Mouse (Mus musculus): ENCODE data around the gene Ptgr1. TPM values are rescaled to one million over a fixed set of nuclear protein-coding genes. Genes with fewer than 3 reads are reported as not detected.

The Ptgr1 gene
- polyA plus RNA-seq, 1 experiment from 2014 or later = 15.7 TPM

- Histone ChIP-seq H3K9me3 (replicated peaks) (no peaks in the 10 kb centered on the region), H3K27ac (no peak overlapping the region), H3K27me3 (ENCODE audit: low read depth, poor library complexity, severe bottlenecking) (no peaks in the 10 kb centered on the region), H3K36me3 (no peaks in the 10 kb centered on the region), H3K4me1 (peaks cover 5% of the 10 kb centered on the region; the same call in 1 of the 2 replicates), H3K4me3 (no peak overlapping the region)
- WGBS = 84% methylated on average over 3 of the region's 3 CpGs
- no peak for DNase-seq (ENCODE audit: low spot score)
Measured at GRCm38 (mm10) chr4:58935846-58936245, 51.1 kb downstream of the Ptgr1 start.

DNA sequence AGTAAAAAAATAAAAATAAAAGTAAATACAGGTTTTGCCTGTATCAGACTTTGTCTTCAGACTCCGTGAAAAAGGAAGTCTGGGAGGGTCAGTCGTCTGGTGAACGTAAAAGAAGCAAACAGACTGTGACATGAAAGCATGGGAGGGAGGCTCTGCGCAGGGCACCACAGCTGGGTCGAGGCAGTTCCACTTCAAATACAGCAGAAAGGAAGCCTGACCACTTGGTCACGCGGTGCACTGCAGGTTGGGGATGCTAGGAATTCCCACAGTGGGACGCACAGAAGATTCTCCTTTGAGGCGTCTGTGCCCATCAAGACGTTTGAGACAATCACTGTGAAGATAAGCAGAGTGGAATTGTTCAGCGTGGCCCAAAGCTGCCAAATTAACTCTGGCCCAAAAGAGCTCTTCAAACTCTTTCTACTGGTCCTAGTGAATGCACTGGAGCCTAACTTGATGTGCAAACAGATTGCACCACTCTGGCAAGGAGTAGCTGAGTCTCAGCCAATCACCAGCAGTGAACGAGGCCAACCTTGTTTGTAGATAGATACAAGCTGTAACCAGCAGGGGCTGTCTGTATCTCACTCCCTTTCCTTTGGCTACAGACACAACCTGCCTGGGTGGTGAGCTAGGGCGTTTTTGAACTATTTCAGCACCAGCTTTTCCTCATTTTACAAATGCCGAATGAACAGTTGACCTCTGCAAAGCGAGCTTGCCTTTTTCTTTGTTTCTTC lies 52.0 kb downstream of the Ptgr1 start:
- Histone ChIP-seq H3K27ac (no peak overlapping the region), H3K4me3 (no peak overlapping the region), H3K27me3 (ENCODE audit: low read depth, poor library complexity, severe bottlenecking) (no peaks in the 10 kb centered on the region), H3K36me3 (no peaks in the 10 kb centered on the region), H3K4me1 (peaks cover 5% of the 10 kb centered on the region; the same call in 1 of the 2 replicates), H3K9me3 (replicated peaks) (no peaks in the 10 kb centered on the region)
- 51% methylated on average over 15 of the region's 15 CpGs for WGBS
- DNase-seq (ENCODE audit: low spot score) = no peak

DNA sequence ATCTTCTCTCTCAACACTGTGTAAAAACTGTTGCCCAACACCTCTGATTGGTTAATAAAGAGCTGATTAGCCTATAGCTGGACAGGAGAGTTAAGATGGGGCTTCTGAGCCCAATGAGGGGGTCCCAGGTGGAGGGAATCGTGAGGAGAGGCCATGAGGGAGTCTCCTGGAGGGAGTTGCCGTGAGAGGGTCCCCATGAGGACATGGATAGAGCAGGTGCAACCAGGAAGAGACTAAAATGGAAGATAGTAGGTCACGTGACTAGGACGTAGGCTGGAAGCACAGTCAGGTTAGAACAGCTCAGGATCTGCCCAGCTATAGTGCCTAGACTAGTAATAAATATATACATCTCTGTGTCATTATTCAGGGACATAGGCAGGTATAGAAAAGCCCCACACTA lies 52.6 kb downstream of the Ptgr1 start:
- Histone ChIP-seq H3K36me3 (no peaks in the 10 kb centered on the region), H3K4me1 (peaks cover 5% of the 10 kb centered on the region; the same call in 1 of the 2 replicates), H3K27me3 (ENCODE audit: low read depth, poor library complexity, severe bottlenecking) (no peaks in the 10 kb centered on the region), H3K4me3 (no peak overlapping the region), H3K9me3 (replicated peaks) (no peaks in the 10 kb centered on the region), H3K27ac (no peak overlapping the region)
- 81% methylated on average over 4 of the region's 4 CpGs for WGBS
- no peak for DNase-seq (ENCODE audit: low spot score)

DNA sequence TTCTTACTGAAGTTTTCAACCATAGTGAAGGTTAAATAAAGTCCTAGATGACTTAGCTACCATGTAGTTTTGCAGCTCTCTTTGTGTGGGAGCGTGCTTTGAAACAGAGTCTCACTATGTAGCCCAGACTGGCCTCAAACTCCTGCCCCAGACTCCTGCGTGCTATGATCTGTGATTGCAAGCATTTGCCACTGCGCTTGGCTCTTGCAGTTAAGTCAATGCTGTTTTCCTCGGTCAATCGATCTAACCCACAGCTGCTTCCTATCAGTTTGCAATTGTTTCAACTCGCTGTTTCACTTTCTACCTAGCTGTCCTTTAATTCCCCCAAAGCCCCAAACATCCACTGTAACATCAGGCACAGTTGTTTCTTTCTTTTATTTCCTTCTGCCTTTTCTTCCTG lies 54.4 kb downstream of the Ptgr1 start:
- Histone ChIP-seq H3K9me3 (replicated peaks) (no peaks in the 10 kb centered on the region), H3K4me3 (no peak overlapping the region), H3K4me1 (peaks cover 5% of the 10 kb centered on the region; the same call in 1 of the 2 replicates), H3K27me3 (ENCODE audit: low read depth, poor library complexity, severe bottlenecking) (no peaks in the 10 kb centered on the region), H3K36me3 (no peaks in the 10 kb centered on the region), H3K27ac (no peak overlapping the region)
- 84% methylated on average over 6 of the region's 6 CpGs for WGBS
- no peak for DNase-seq (ENCODE audit: low spot score)

- no peaks in the 10 kb centered on the region for H3K9me3 ChIP-seq (replicated peaks)
- peaks cover 4% of the 10 kb centered on the region; the same call in 1 of the 2 replicates for H3K27me3 ChIP-seq (ENCODE audit: low read depth, poor library complexity, severe bottlenecking)
- no peak for DNase-seq (ENCODE audit: low spot score)
- H3K36me3 ChIP-seq = no peaks in the 10 kb centered on the region
- no peak overlapping the region for H3K4me3 ChIP-seq
- H3K27ac ChIP-seq = no peak overlapping the region
- no peaks in the 10 kb centered on the region for H3K4me1 ChIP-seq
- WGBS = 64% methylated on average over 3 of the region's 3 CpGs
Measured at GRCm38 (mm10) chr4:58927661-58928060, 59.3 kb downstream of the Ptgr1 start.

- DNase-seq (ENCODE audit: low spot score) = no peak
- no peaks in the 10 kb centered on the region for H3K9me3 ChIP-seq (replicated peaks)
- peaks cover 4% of the 10 kb centered on the region; the same call in 1 of the 2 replicates for H3K27me3 ChIP-seq (ENCODE audit: low read depth, poor library complexity, severe bottlenecking)
- 17% methylated on average over 2 of the region's 2 CpGs for WGBS
- H3K4me3 ChIP-seq = no peak overlapping the region
- no peak overlapping the region for H3K27ac ChIP-seq
- no peaks in the 10 kb centered on the region for H3K36me3 ChIP-seq
- H3K4me1 ChIP-seq = no peaks in the 10 kb centered on the region
Measured at GRCm38 (mm10) chr4:58926120-58926519, 60.8 kb downstream of the Ptgr1 start.

DNA sequence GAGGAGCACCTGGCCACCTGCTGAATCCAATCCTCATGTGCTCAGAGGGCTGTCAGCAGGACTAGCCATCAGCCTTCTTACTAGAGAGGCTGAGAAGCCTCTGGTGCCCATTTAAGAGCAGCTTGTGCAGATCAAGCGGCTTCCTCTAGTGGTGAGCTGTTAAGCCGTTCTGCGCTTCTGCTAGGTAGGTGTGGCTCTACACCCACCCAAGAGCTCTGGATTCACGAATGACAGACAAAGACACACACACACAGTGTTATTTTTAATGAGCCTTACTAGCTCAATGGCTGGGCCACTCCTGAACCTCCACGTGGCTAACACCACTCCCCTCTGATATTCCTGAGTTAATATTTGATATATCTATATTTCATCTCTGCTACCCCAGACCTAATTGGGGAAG lies 61.3 kb downstream of the Ptgr1 start:
- 35% methylated on average over 5 of the region's 5 CpGs for WGBS
- H3K27me3 ChIP-seq (ENCODE audit: low read depth, poor library complexity, severe bottlenecking) = peaks cover 4% of the 10 kb centered on the region; the same call in 1 of the 2 replicates
- no peaks in the 10 kb centered on the region for H3K9me3 ChIP-seq (replicated peaks)
- H3K4me3 ChIP-seq = no peak overlapping the region
- H3K27ac ChIP-seq = no peak overlapping the region
- DNase-seq (ENCODE audit: low spot score) = no peak
- H3K4me1 ChIP-seq = no peaks in the 10 kb centered on the region
- no peaks in the 10 kb centered on the region for H3K36me3 ChIP-seq

- Histone ChIP-seq H3K4me1 (no peaks in the 10 kb centered on the region), H3K9me3 (replicated peaks) (no peaks in the 10 kb centered on the region), H3K4me3 (no peak overlapping the region), H3K27me3 (ENCODE audit: low read depth, poor library complexity, severe bottlenecking) (peaks cover 4% of the 10 kb centered on the region; the same call in 1 of the 2 replicates), H3K36me3 (no peaks in the 10 kb centered on the region), H3K27ac (no peak overlapping the region)
- 85% methylated on average over 2 of the region's 2 CpGs for WGBS
- no peak for DNase-seq (ENCODE audit: low spot score)
Measured at GRCm38 (mm10) chr4:58923933-58924332, 63.0 kb downstream of the Ptgr1 start.

Other genes starting within 250 kb of the Ptgr1 start
- not detected in 2 replicates for gene Olfr267, start 199.4 kb downstream of the Ptgr1 start, polyA plus RNA-seq (2016; fragmentation: Nextera tagmentation; extraction: Ambion mirVana)
- 36.6 and 38.8 TPM in 2 replicates for gene Ecpas, start 74.4 kb downstream of the Ptgr1 start, polyA plus RNA-seq (2016; fragmentation: Nextera tagmentation; extraction: Ambion mirVana)
- 1.0 and 1.1 TPM in 2 replicates for gene Zkscan16, start 43.5 kb downstream of the Ptgr1 start, polyA plus RNA-seq (2016; fragmentation: Nextera tagmentation; extraction: Ambion mirVana)
- 5.5 and 8.3 TPM in 2 replicates for gene Dnajc25, start 7.9 kb upstream of the Ptgr1 start, polyA plus RNA-seq (2016; fragmentation: Nextera tagmentation; extraction: Ambion mirVana)
- 9.3 and 9.8 TPM in 2 replicates for gene Gm20503, start 16.1 kb upstream of the Ptgr1 start, polyA plus RNA-seq (2016; fragmentation: Nextera tagmentation; extraction: Ambion mirVana)
- 81.1 and 96.4 TPM in 2 replicates for gene Gng10, start 48.0 kb upstream of the Ptgr1 start, polyA plus RNA-seq (2016; fragmentation: Nextera tagmentation; extraction: Ambion mirVana)
- gene AI481877, start 151.9 kb upstream of the Ptgr1 start, polyA plus RNA-seq (2016; fragmentation: Nextera tagmentation; extraction: Ambion mirVana) = not detected in 2 replicates
- gene Ugcg, start 202.1 kb upstream of the Ptgr1 start, polyA plus RNA-seq (2016; fragmentation: Nextera tagmentation; extraction: Ambion mirVana) = 8.7 and 9.2 TPM in 2 replicates